Mouse (Mus musculus): ENCODE data around the gene Hist1h3e. TPM values are rescaled to one million over a fixed set of nuclear protein-coding genes. Genes with fewer than 3 reads are reported as not detected.
"Not testable (repeated sequence)": the region's sequence is repeated elsewhere in the genome, so short reads cannot be mapped to it uniquely, and the experiment has no call there.

Gene Hist1h3e
- polyA plus RNA-seq, 2 experiments: 7.0 to 36.1 TPM

DNA sequence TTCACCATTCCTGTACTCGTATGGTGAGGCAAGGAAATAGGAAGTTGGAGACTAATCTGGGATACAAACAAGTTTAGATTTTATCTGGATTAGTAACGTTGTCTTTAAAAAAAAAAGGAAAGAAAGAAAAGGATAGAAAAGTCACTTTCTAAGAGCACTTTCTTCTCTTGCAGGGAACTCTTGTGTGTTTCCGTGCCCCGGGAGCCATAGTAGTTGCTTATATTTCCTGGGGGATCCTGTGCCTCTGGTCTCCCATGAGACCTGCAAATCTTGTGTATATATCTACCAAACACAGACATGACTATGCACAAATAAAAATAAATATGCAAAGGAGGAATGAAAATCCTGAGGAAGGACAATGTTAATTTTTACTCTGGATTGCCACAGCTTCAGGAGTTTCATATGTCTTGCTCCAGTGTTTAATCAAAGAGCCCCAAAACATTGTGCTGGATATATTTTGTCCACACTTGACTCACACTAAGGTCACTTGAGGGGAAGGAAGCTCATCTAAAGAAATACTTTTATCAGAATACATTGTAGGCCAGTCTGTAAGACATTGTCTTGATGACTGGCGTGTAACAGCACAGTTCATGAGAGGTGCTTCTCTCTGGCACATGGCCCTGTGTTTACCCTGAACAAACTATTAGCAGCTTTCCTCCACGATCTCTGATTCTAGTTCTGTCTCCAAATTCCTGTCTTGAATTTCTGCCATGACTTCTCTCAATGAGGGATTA is 14.9 kb upstream of the Hist1h3e start:
- no peak for DNase-seq (ENCODE audit: low spot score)
- H3K4me3 ChIP-seq (replicated peaks; ENCODE audit: low read length): peak overlapping the region; percentile 40
- 41% methylated on average over 6 of the region's 6 CpGs for WGBS

DNA sequence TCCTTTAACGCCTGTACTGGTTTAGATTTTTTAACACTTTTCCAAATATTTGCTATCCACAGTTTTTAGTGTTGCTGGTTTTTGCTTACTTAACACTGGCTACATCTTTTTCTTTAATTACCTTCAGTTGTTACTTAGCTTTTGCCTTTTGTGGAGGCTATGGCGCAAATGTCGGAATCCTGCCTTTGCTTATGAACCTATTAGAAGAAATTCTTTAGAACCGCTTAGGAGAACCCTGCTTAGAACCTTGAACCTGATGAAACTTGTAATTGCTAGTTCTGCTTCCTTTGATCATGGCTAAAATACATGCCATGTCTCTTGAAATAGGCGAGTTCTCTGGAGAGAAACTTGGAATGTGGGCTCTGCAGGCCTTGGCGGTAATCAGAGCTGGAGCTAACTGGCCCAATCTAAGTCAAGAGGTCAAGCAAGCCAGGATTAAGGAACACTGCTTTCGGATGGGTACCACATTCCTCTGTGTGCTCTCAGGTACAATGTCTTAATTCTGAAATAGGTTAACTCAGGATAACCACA is 14.2 kb upstream of the Hist1h3e start:
- 3% methylated on average over 7 of the region's 7 CpGs for WGBS
- ATAC-seq (ENCODE audit: low FRiP score, low read depth) (no peak), DNase-seq (ENCODE audit: low spot score) (no peak)
- H3K36me3 ChIP-seq (ENCODE audit: control insufficient read depth, insufficient read depth, low read length): no peaks in the 10 kb centered on the region
- H3K27ac ChIP-seq (replicated peaks; ENCODE audit: low read depth, low read length): peak overlapping the region; percentile 87
- H3K9ac ChIP-seq (ENCODE audit: low read depth, low read length, severe bottlenecking): peak overlapping the region; percentile 74
- H3K4me1 ChIP-seq (ENCODE audit: control insufficient read depth, insufficient read depth, low read length): peaks cover 23% of the 10 kb centered on the region
- no peaks in the 10 kb centered on the region for H3K27me3 ChIP-seq (ENCODE audit: control insufficient read depth, insufficient read depth, low read length)
- TF ChIP-seq POLR2A (IDR thresholded peaks at IDR 0.05; ENCODE audit: borderline replicate concordance, extremely low read depth, insufficient read depth, insufficient read length): peak; percentile 60; the same call in 1 of the 2 replicates
- H3K9me3 ChIP-seq (ENCODE audit: control insufficient read depth, low read length): no peaks in the 10 kb centered on the region
- peak overlapping the region; percentile 63 for H3K4me2 ChIP-seq (replicated peaks; ENCODE audit: low read depth, low read length, severe bottlenecking)
- peak overlapping the region; percentile 40 for H3K4me3 ChIP-seq (replicated peaks; ENCODE audit: low read length)

More for the DNA sequence above, 14.9 kb upstream of the Hist1h3e start:
- Histone ChIP-seq H3K27ac (replicated peaks; ENCODE audit: low read depth, low read length) (peak overlapping the region; percentile 87), H3K36me3 (ENCODE audit: control insufficient read depth, insufficient read depth, low read length) (no peaks in the 10 kb centered on the region), H3K9ac (ENCODE audit: low read depth, low read length, severe bottlenecking) (peak overlapping the region; percentile 74), H3K4me1 (ENCODE audit: control insufficient read depth, insufficient read depth, low read length) (peaks cover 25% of the 10 kb centered on the region), H3K27me3 (ENCODE audit: control insufficient read depth, insufficient read depth, low read length) (no peaks in the 10 kb centered on the region), H3K9me3 (ENCODE audit: control insufficient read depth, low read length) (no peaks in the 10 kb centered on the region), H3K4me2 (replicated peaks; ENCODE audit: low read depth, low read length, severe bottlenecking) (peak overlapping the region; percentile 63)
- no peak for ATAC-seq (ENCODE audit: low FRiP score, low read depth)
- TF ChIP-seq POLR2A (IDR thresholded peaks at IDR 0.05; ENCODE audit: borderline replicate concordance, extremely low read depth, insufficient read depth, insufficient read length): no peak

DNA sequence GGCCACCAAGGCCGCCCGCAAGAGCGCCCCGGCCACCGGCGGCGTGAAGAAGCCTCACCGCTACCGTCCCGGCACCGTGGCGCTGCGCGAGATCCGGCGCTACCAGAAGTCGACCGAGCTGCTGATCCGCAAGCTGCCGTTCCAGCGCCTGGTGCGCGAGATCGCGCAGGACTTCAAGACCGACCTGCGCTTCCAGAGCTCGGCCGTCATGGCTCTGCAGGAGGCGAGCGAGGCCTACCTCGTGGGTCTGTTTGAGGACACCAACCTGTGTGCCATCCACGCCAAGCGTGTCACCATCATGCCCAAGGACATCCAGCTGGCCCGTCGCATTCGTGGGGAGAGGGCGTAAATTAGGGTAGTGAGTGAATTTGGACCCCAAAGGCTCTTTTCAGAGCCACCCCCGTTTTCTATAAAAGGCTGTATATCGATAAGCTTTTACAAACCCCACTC is 13.7 kb upstream of the Hist1h3e start:
- peak overlapping the region; percentile 87 for H3K27ac ChIP-seq (replicated peaks; ENCODE audit: low read depth, low read length)
- H3K27me3 ChIP-seq (ENCODE audit: control insufficient read depth, insufficient read depth, low read length); H3K9me3 ChIP-seq (ENCODE audit: control insufficient read depth, low read length); H3K36me3 ChIP-seq (ENCODE audit: control insufficient read depth, insufficient read depth, low read length); DNase-seq (ENCODE audit: low spot score); ATAC-seq (ENCODE audit: low FRiP score, low read depth): not testable (repeated sequence)
- peak overlapping the region; percentile 63 for H3K4me2 ChIP-seq (replicated peaks; ENCODE audit: low read depth, low read length, severe bottlenecking)
- H3K4me1 ChIP-seq (ENCODE audit: control insufficient read depth, insufficient read depth, low read length): peaks cover 21% of the 10 kb centered on the region
- H3K9ac ChIP-seq (ENCODE audit: low read depth, low read length, severe bottlenecking): peak overlapping the region; percentile 74
- WGBS: 1% methylated on average over 8 of the region's 40 CpGs
- H3K4me3 ChIP-seq (replicated peaks; ENCODE audit: low read length): peak overlapping the region; percentile 40

DNA sequence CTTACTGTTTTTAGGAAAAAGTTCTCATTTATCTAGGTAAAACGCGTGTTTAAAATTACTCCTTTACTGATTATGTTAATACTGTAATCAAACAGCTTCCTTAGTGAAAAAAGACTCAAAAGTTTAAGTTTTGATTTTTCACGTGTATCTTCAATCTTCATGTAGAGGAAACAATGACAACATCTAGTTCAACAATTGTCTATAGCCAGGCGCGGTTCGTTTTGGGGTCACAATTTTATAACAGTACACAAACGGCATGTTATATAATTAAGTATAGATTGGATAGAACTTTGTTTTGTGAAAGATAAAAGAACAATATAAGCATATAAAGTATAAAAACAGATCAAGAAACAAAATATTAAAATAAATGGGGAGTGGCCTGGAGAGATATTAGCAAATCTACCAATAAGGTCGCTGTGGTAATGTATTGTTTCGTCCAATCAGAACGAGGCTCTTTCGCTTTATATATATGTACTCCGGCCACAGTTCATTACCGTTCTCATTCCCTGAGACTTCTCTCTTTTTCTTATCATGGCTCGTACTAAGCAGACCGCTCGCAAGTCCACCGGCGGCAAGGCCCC is 13.2 kb upstream of the Hist1h3e start, which contains the start of gene Hist1h3d:
Gene Hist1h3d, plus strand, starts transcription at position 493 of the 581 bp plus-strand sequence.
- Histone ChIP-seq H3K36me3 (ENCODE audit: control insufficient read depth, insufficient read depth, low read length) (no peaks in the 10 kb centered on the region), H3K4me3 (replicated peaks; ENCODE audit: low read length) (peak within 1 kb of the TSS; percentile 40), H3K27me3 (ENCODE audit: control insufficient read depth, insufficient read depth, low read length) (no peaks in the 10 kb centered on the region), H3K4me1 (ENCODE audit: control insufficient read depth, insufficient read depth, low read length) (peaks cover 19% of the 10 kb centered on the region), H3K27ac (replicated peaks; ENCODE audit: low read depth, low read length) (peak within 1 kb of the TSS; percentile 87), H3K9ac (ENCODE audit: low read depth, low read length, severe bottlenecking) (peak within 1 kb of the TSS; percentile 74), H3K9me3 (ENCODE audit: control insufficient read depth, low read length) (no peaks in the 10 kb centered on the region), H3K4me2 (replicated peaks; ENCODE audit: low read depth, low read length, severe bottlenecking) (peak within 1 kb of the TSS; percentile 63)
- peak; percentile 98 for DNase-seq (ENCODE audit: low spot score)
- under 1% methylated on average over 18 of the region's 18 CpGs for WGBS
- ATAC-seq (ENCODE audit: low FRiP score, low read depth): peak; percentile 72
- no peak for TF ChIP-seq POLR2A (IDR thresholded peaks at IDR 0.05; ENCODE audit: borderline replicate concordance, extremely low read depth, insufficient read depth, insufficient read length)

DNA sequence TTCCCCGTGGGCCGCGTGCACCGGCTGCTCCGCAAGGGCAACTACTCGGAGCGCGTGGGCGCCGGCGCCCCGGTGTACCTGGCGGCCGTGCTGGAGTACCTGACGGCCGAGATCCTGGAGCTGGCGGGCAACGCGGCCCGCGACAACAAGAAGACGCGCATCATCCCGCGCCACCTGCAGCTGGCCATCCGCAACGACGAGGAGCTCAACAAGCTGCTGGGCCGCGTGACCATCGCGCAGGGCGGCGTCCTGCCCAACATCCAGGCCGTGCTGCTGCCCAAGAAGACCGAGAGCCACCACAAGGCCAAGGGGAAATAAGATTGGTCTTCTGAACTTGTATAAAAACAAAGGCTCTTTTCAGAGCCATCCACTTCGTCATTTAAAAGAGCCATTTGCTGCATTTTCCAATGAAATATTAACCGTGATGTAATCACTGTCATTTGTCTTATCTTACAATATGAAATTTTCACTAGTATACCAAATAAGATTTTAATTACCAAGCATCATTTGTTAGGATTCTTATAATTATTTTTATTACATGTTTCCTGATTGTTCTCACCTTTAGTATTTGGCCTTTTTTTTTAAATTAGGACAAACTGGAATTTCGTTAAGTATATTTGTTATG is 12.5 kb upstream of the Hist1h3e start:
- Histone ChIP-seq H3K4me2 (replicated peaks; ENCODE audit: low read depth, low read length, severe bottlenecking) (peak overlapping the region; percentile 63), H3K9ac (ENCODE audit: low read depth, low read length, severe bottlenecking) (peak overlapping the region; percentile 58), H3K4me3 (replicated peaks; ENCODE audit: low read length) (peak overlapping the region; percentile 40), H3K27ac (replicated peaks; ENCODE audit: low read depth, low read length) (peak overlapping the region; percentile 93), H3K4me1 (ENCODE audit: control insufficient read depth, insufficient read depth, low read length) (peaks cover 21% of the 10 kb centered on the region)
- DNase-seq (ENCODE audit: low spot score); H3K27me3 ChIP-seq (ENCODE audit: control insufficient read depth, insufficient read depth, low read length); ATAC-seq (ENCODE audit: low FRiP score, low read depth); H3K36me3 ChIP-seq (ENCODE audit: control insufficient read depth, insufficient read depth, low read length); H3K9me3 ChIP-seq (ENCODE audit: control insufficient read depth, low read length): not testable (repeated sequence)
- WGBS: under 1% methylated on average over 5 of the region's 39 CpGs
- 0 out of 2 replicates have a peak, but pooled peaks have one; percentile 55 for TF ChIP-seq POLR2A (IDR thresholded peaks at IDR 0.05; ENCODE audit: borderline replicate concordance, extremely low read depth, insufficient read depth, insufficient read length)
